Mouse (Mus musculus): ENCODE data around the gene Slx1b. TPM values are rescaled to one million over a fixed set of nuclear protein-coding genes. Genes with fewer than 3 reads are reported as not detected.

The Slx1b gene
- polyA plus RNA-seq, 1 experiment from 2014 or later, result 15.3 TPM

Other genes with a start within 250 kb of the Slx1b start
- gene Atp2a1, start 232.7 kb downstream of the Slx1b start, polyA plus RNA-seq (2016; fragmentation: Nextera tagmentation; extraction: Ambion mirVana), result 1.1 and 3.0 TPM in 2 replicates
- gene Sh2b1, start 220.4 kb downstream of the Slx1b start, polyA plus RNA-seq (2016; fragmentation: Nextera tagmentation; extraction: Ambion mirVana), result 54.4 and 61.0 TPM in 2 replicates
- gene Tufm, start 208.4 kb downstream of the Slx1b start, polyA plus RNA-seq (2016; fragmentation: Nextera tagmentation; extraction: Ambion mirVana), result 156 and 169 TPM in 2 replicates
- 53.4 and 66.8 TPM in 2 replicates for gene Atxn2l, start 192.3 kb downstream of the Slx1b start, polyA plus RNA-seq (2016; fragmentation: Nextera tagmentation; extraction: Ambion mirVana)
- gene Eif3c, start 129.4 kb downstream of the Slx1b start, polyA plus RNA-seq (2016; fragmentation: Nextera tagmentation; extraction: Ambion mirVana), result 185 and 213 TPM in 2 replicates
- 0.47 TPM in 2 replicates for gene Apobr, start 110.8 kb downstream of the Slx1b start, polyA plus RNA-seq (2016; fragmentation: Nextera tagmentation; extraction: Ambion mirVana)
- gene Cln3, start 110.0 kb downstream of the Slx1b start, polyA plus RNA-seq (2016; fragmentation: Nextera tagmentation; extraction: Ambion mirVana), result 27.3 and 29.9 TPM in 2 replicates
- gene Il27, start 100.8 kb downstream of the Slx1b start, polyA plus RNA-seq (2016; fragmentation: Nextera tagmentation; extraction: Ambion mirVana), result not detected in 2 replicates
- gene Nupr1, start 64.9 kb downstream of the Slx1b start, polyA plus RNA-seq (2016; fragmentation: Nextera tagmentation; extraction: Ambion mirVana), result 1.4 and 2.7 TPM in 2 replicates
- 57.6 and 62.7 TPM in 2 replicates for gene Sgf29, start 46.5 kb downstream of the Slx1b start, polyA plus RNA-seq (2016; fragmentation: Nextera tagmentation; extraction: Ambion mirVana)
- gene Sult1a1, start 19.4 kb downstream of the Slx1b start, polyA plus RNA-seq (2016; fragmentation: Nextera tagmentation; extraction: Ambion mirVana), result 0.19 and 0.30 TPM in 2 replicates
- 208 and 212 TPM in 2 replicates for gene Bola2, start 383 bp downstream of the Slx1b start, polyA plus RNA-seq (2016; fragmentation: Nextera tagmentation; extraction: Ambion mirVana)
- 49.2 and 59.5 TPM in 2 replicates for gene Coro1a, start 12.0 kb upstream of the Slx1b start, polyA plus RNA-seq (2016; fragmentation: Nextera tagmentation; extraction: Ambion mirVana)
- 62.5 and 63.8 TPM in 2 replicates for gene Mapk3, start 63.8 kb upstream of the Slx1b start, polyA plus RNA-seq (2016; fragmentation: Nextera tagmentation; extraction: Ambion mirVana)
- gene Gdpd3, start 70.5 kb upstream of the Slx1b start, polyA plus RNA-seq (2016; fragmentation: Nextera tagmentation; extraction: Ambion mirVana), result 0.55 and 1.3 TPM in 2 replicates
- 51.3 and 89.7 TPM in 2 replicates for gene Ypel3, start 81.2 kb upstream of the Slx1b start, polyA plus RNA-seq (2016; fragmentation: Nextera tagmentation; extraction: Ambion mirVana)
- 0.22 and 0.47 TPM in 2 replicates for gene Tbx6, start 85.7 kb upstream of the Slx1b start, polyA plus RNA-seq (2016; fragmentation: Nextera tagmentation; extraction: Ambion mirVana)
- 391 and 411 TPM in 2 replicates for gene Ppp4c, start 96.7 kb upstream of the Slx1b start, polyA plus RNA-seq (2016; fragmentation: Nextera tagmentation; extraction: Ambion mirVana)
- 4.7 and 12.7 TPM in 2 replicates for gene Fam57b, start 101.9 kb upstream of the Slx1b start, polyA plus RNA-seq (2016; fragmentation: Nextera tagmentation; extraction: Ambion mirVana)
- gene 4930451I11Rik, start 135.9 kb upstream of the Slx1b start, polyA plus RNA-seq (2016; fragmentation: Nextera tagmentation; extraction: Ambion mirVana), result not detected in 2 replicates
- 4.9 and 5.5 TPM in 2 replicates for gene Doc2a, start 151.6 kb upstream of the Slx1b start, polyA plus RNA-seq (2016; fragmentation: Nextera tagmentation; extraction: Ambion mirVana)
- 38.7 and 48.1 TPM in 2 replicates for gene Hirip3, start 166.2 kb upstream of the Slx1b start, polyA plus RNA-seq (2016; fragmentation: Nextera tagmentation; extraction: Ambion mirVana)
- 102 and 105 TPM in 2 replicates for gene Ino80e, start 166.6 kb upstream of the Slx1b start, polyA plus RNA-seq (2016; fragmentation: Nextera tagmentation; extraction: Ambion mirVana)
- 56.2 and 56.4 TPM in 2 replicates for gene Taok2, start 188.9 kb upstream of the Slx1b start, polyA plus RNA-seq (2016; fragmentation: Nextera tagmentation; extraction: Ambion mirVana)
- 31.6 and 37.9 TPM in 2 replicates for gene Tmem219, start 227.1 kb upstream of the Slx1b start, polyA plus RNA-seq (2016; fragmentation: Nextera tagmentation; extraction: Ambion mirVana)
- gene Kctd13, start 233.1 kb upstream of the Slx1b start, polyA plus RNA-seq (2016; fragmentation: Nextera tagmentation; extraction: Ambion mirVana), result 23.9 and 35.5 TPM in 2 replicates

Measured in hindbrain, embryonic 10.5 days (tissue).